Mouse (Mus musculus) limb, embryonic 15.5 days (tissue): ENCODE data around the gene Cdh13. TPM values are rescaled to one million over a fixed set of nuclear protein-coding genes. Genes with fewer than 3 reads are reported as not detected.

Experiments used
- ATAC-seq: fragments of 200-750 bp; cut with Nextera tagmentation; 2 replicates; pipeline ENCODE4 v1.8.0; 2017; ENCODE audit warnings: low read depth, moderate TSS enrichment; ENCODE audit not compliant: insufficient number of reproducible peaks, low FRiP score, low TSS enrichment
- H3K27ac ChIP-seq: fragments of 300-500 bp; sonication (generic); 2 replicates; pipeline ENCODE4 v1.5.1; 2015; ENCODE audit warnings: moderate library complexity, mild to moderate bottlenecking, inconsistent platforms
- H3K27me3 ChIP-seq: fragments of 300-500 bp; sonication (generic); 2 replicates; pipeline ENCODE4 v1.6.1; 2015; ENCODE audit warnings: inconsistent platforms
- H3K36me3 ChIP-seq: fragments of 300-500 bp; sonication (generic); 2 replicates; pipeline ENCODE4 v1.6.1; 2015; ENCODE audit warnings: inconsistent platforms
- H3K4me1 ChIP-seq: fragments of 300-500 bp; sonication (generic); 2 replicates; pipeline ENCODE4 v1.6.1; 2015; ENCODE audit warnings: inconsistent platforms
- H3K4me2 ChIP-seq: fragments of 300-500 bp; sonication (generic); 2 replicates; pipeline ENCODE4 v1.6.1; 2015; ENCODE audit warnings: mild to moderate bottlenecking, inconsistent platforms
- H3K4me3 ChIP-seq: fragments of 300-500 bp; sonication (generic); 2 replicates; pipeline ENCODE4 v1.5.1; 2015; ENCODE audit warnings: mild to moderate bottlenecking, inconsistent platforms
- H3K9ac ChIP-seq: fragments of 300-500 bp; sonication (generic); 2 replicates; pipeline ENCODE4 v1.6.1; 2015; ENCODE audit warnings: inconsistent platforms
- H3K9me3 ChIP-seq: fragments of 300-500 bp; sonication (generic); 2 replicates; pipeline ENCODE4 v1.6.1; 2016; ENCODE audit warnings: inconsistent platforms
- WGBS: fragments of 180-500 bp; shearing (Covaris S2); methylation state at CpG from one replicate; pipeline ENCODE4 v1.1.7; 2015; 5-methylcytosine and 5-hydroxymethylcytosine counted together
- polyA plus RNA-seq: library from polyadenylated mRNA; unstranded; fragments of >200 nt; fragmentation: Nextera tagmentation; extraction: Ambion mirVana; gene quantifications from 2 replicates; pipeline ENCODE4 v1.2.1, GENCODE M21; 2015

Gene Cdh13
- polyA plus RNA-seq, 1 experiment from 2014 or later: 17.9 TPM

DNA sequence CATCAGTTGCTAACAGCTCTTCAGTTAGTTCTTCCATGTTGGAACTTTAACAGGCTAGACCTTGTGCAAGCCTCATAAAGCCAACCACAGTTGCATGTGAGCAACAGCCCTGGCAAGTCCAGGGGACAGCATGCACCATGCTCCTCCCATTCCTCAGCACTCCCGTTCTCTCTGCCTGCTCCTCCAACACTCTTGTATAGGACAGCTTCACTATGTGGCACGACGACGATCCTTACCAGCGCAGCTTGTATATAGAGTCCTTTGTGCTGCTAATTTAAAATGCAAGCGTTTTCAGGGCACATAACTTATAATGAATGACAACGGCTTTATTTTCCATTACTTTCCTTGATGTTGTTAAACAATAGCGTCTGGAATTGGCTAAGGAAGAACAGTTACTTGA lies 654.5 kb downstream of the Cdh13 start:
- Histone ChIP-seq H3K27ac (no peak overlapping the region), H3K9ac (no peak overlapping the region), H3K4me1 (no peaks in the 10 kb centered on the region), H3K36me3 (no peaks in the 10 kb centered on the region), H3K4me3 (no peak overlapping the region), H3K27me3 (0 out of 2 replicates have a peak, but pooled peaks cover 3% of the 10 kb centered on the region), H3K4me2 (no peak overlapping the region), H3K9me3 (no peaks in the 10 kb centered on the region)
- no peak for ATAC-seq
- 28% methylated on average over 8 of the region's 8 CpGs for WGBS

DNA sequence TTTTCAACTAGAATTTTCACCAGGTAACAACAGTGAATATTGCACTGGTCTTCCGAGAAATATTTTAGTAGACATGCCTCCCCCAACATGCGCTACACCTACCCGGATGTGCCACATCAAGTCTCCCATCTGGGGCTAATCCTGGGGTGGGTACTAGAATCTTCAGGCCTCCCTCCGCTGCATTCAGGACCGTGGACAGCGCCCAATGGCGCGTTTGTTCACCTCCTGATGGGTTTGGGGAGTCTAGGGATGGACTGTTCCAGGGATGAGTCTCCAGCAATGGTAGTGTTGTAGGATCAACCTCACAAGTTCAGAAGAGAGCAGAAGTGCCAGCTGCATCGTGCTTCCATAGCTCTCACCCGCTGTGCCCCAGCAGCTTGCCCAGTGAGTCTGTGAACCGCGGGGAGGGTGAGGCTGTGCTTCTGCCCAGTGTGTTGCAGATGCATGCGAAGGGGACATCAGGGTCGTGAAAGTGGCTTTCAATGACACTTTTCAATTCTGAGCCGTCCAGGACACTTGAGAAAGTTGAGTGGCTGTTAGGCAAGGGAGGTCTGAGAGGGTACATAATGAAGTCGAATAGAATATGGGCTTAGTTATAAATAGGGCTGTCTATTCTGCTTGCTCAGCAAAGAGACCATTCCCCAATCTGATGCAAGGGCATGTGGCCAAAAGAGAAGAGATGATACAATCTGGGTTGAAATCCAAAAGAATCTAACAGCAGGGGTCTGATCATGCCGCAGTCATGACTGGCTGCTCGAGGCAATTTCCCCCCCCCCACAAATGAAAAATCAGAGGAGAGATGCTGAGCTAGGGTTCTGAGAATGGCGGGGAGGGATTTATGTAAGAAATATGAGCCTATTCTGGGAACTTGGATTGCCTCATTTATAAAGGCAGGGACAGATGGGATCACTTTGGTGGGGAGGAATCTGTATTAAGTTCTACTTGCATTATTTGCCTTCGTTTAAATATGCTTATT lies 668.5 kb downstream of the Cdh13 start:
- WGBS: 58% methylated on average over 20 of the region's 20 CpGs
- Histone ChIP-seq H3K27ac (no peak overlapping the region), H3K4me2 (no peak overlapping the region), H3K27me3 (no peaks in the 10 kb centered on the region), H3K4me3 (no peak overlapping the region), H3K9me3 (no peaks in the 10 kb centered on the region), H3K9ac (no peak overlapping the region), H3K36me3 (no peaks in the 10 kb centered on the region), H3K4me1 (no peaks in the 10 kb centered on the region)
- no peak for ATAC-seq

DNA sequence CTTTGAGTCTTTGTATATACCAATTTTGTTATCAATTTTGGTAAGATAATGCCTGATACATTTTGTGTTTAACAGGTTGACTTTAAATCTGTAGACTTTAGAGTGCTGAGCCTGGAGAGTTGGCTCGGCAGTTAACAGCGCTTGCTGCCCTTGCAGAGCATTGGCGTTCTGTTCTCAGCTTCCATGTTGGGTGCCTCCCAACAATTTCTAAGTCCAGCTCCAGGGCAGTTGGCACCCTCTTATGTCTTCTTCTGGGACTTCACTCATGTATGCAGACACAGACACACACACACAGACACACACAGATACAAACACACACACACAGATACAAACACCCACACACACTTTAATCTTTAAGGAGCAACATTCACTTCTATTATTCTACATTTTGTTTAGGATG lies 672.6 kb downstream of the Cdh13 start:
- H3K9ac ChIP-seq: no peak overlapping the region
- H3K4me1 ChIP-seq: no peaks in the 10 kb centered on the region
- H3K36me3 ChIP-seq: no peaks in the 10 kb centered on the region
- ATAC-seq: no peak
- H3K27me3 ChIP-seq: no peaks in the 10 kb centered on the region
- WGBS: 86% methylated on average over 3 of the region's 3 CpGs
- no peak overlapping the region for H3K4me2 ChIP-seq
- H3K9me3 ChIP-seq: no peaks in the 10 kb centered on the region
- H3K27ac ChIP-seq: no peak overlapping the region
- no peak overlapping the region for H3K4me3 ChIP-seq

DNA sequence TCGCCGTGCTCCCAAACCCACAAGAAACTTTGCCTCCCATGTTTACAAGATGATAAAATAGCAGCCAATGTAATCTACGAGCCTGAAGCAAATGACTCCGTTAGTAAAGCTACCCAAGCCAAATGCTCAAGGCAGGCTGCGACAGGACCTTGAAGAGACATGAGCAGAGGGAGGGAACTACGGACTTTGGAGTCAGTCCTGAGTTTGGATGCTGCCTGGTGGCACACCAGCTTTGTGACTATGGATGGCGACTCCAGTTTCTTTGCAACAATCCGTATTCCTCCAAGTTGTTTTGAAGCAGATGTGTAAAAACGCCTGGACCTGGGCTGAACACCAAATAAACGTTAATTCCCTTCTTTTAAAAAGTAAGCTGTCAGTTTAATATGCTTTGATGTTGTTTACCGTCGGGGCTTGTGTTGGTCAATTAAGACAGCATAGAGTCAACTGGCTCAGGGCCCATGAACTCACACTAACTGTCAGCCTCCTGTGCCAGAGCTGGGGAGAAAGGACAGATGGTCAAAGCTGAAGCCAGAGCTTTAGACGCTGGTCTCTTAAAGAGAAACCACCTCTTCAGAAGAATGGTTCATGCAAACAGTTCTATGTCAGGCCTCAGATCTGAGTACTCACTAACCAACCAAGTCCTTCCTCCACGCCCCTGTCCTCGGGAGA lies 678.5 kb downstream of the Cdh13 start:
- Histone ChIP-seq H3K4me2 (no peak overlapping the region), H3K4me3 (no peak overlapping the region), H3K4me1 (no peaks in the 10 kb centered on the region), H3K9me3 (no peaks in the 10 kb centered on the region), H3K36me3 (no peaks in the 10 kb centered on the region), H3K27me3 (no peaks in the 10 kb centered on the region), H3K9ac (no peak overlapping the region), H3K27ac (no peak overlapping the region)
- ATAC-seq: no peak
- 51% methylated on average over 15 of the region's 15 CpGs for WGBS

DNA sequence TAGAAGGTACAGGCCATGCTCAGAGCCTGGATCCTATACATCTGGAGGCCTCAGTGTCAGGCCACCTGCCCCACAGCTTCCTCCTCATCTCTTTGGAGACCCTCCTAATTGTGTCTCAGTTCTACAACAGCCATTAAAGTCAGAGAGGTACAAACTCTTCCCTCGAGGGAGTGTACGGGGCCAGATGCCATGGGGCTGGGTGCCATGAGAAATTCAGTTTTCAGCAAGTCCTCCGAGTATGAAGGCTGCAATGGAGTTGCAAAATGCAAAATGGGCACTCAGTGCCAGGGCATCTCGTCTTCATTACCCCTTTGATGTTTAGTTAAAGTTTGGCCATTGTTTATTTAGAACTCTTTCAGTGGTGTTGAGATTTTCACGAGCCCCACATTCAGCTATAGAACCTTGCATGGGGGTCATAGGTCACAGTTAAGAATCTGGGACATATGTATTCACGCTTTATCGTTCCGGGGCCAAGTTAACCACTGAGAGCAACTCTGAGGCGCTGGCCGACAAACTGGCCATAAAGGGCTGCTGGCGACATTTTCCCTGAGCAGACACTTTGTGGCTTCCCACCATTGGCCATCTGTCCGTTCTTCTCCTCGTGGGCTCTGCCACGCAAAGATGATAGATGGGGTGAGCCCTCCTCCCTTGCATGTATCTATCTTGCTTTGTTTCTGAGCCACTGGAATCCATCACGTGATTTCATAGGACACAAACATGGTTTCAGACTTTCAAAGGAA lies 681.7 kb downstream of the Cdh13 start:
- Histone ChIP-seq H3K36me3 (no peaks in the 10 kb centered on the region), H3K4me2 (no peak overlapping the region), H3K27me3 (no peaks in the 10 kb centered on the region), H3K27ac (no peak overlapping the region), H3K9ac (no peak overlapping the region), H3K4me3 (no peak overlapping the region), H3K4me1 (no peaks in the 10 kb centered on the region), H3K9me3 (no peaks in the 10 kb centered on the region)
- 82% methylated on average over 15 of the region's 15 CpGs for WGBS
- ATAC-seq: no peak

DNA sequence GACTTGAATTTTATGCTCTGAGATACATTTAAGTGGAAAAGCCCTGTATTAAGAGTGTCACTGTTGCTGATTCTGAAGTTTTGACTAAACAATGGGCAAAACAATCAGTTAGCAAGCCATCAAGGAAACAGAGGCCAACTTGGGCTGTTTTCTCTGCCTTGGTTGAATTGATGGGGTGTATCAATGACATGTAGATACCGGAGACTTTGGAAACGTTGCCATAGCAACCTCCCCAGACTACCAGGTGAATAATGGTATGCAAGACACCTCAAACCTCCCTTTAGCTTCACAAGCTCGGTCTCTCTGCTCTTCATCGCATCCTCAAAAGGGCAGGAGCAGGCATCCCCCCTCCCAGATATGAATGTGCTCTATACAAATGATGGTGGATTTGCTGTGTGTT lies 685.4 kb downstream of the Cdh13 start:
- H3K27me3 ChIP-seq: no peaks in the 10 kb centered on the region
- H3K9ac ChIP-seq: no peak overlapping the region
- no peak overlapping the region for H3K27ac ChIP-seq
- H3K4me1 ChIP-seq: no peaks in the 10 kb centered on the region
- H3K36me3 ChIP-seq: no peaks in the 10 kb centered on the region
- no peak for ATAC-seq
- no peak overlapping the region for H3K4me2 ChIP-seq
- WGBS: 70% methylated on average over 4 of the region's 4 CpGs
- no peak overlapping the region for H3K4me3 ChIP-seq
- no peaks in the 10 kb centered on the region for H3K9me3 ChIP-seq

DNA sequence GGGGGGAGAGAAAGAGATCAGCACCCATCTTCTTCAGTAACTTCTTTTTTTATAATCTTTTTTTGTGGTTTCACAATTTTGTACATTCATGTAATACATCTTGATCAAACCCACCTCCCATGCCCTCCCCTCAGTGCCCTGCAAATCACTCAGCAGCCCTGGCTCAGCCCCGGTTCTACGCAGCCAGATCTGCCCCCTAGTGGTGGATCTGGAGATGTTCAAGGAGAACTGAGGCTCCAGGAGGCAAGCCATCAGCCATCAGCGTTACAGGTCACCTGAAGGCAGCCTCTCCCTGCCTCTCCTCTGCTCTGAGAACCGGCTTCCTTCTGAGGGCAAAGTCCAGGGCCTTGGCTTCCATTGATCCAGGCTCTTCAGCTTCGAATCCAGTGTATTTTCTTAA lies 696.3 kb downstream of the Cdh13 start:
- 26% methylated on average over 5 of the region's 5 CpGs for WGBS
- no peak for ATAC-seq

DNA sequence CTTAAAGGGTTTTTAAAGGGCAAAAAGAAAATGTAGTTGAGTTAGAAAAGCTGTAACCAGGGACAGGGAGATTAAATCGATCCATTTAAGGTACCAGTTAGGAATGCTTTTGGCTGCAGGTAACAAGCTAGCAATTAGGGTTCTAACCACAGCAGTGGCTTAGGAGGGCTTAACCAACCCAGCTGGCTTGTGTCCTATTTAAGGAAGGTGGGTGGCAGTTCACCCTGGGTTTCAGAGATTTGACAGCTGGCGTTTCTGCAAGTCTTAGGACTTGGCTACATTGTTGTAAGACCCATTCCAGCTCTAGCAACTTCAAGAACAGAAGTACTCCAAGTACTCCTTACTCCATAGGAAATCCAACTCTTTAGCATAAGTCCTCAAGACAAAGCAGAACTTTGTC lies 700.2 kb downstream of the Cdh13 start:
- WGBS: 35% methylated on average over 2 of the region's 2 CpGs
- H3K27ac ChIP-seq: no peak overlapping the region
- ATAC-seq: no peak

More for the DNA sequence above, 696.3 kb downstream of the Cdh13 start:
- no peaks in the 10 kb centered on the region for H3K9me3 ChIP-seq
- H3K36me3 ChIP-seq: no peaks in the 10 kb centered on the region
- no peak overlapping the region for H3K9ac ChIP-seq
- H3K4me1 ChIP-seq: no peaks in the 10 kb centered on the region
- H3K4me2 ChIP-seq: no peak overlapping the region
- no peak overlapping the region for H3K27ac ChIP-seq
- H3K4me3 ChIP-seq: no peak overlapping the region
- no peaks in the 10 kb centered on the region for H3K27me3 ChIP-seq

DNA sequence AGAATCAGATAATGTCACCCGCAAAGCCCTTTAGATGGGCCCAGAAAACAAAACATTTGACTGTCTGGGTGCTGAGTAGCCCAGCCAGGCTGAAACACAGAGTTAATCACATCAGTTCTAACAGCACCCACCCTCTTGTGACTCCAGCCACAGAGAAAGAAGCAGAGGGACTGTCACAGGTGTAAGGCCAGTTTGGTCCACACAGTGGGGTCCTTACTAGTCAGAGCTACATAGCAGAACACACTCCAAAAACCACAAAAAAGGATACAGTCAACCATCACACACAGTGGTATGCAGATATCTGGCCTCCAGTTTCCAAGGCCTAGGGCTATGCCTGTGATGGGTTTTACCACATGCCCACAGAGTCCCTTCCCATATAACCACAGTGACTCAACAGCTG lies 703.3 kb downstream of the Cdh13 start:
- no peak for ATAC-seq
- Histone ChIP-seq H3K4me1 (no peaks in the 10 kb centered on the region), H3K4me2 (no peak overlapping the region), H3K36me3 (no peaks in the 10 kb centered on the region), H3K9me3 (no peaks in the 10 kb centered on the region), H3K27ac (no peak overlapping the region), H3K9ac (no peak overlapping the region), H3K27me3 (no peaks in the 10 kb centered on the region), H3K4me3 (no peak overlapping the region)
- 91% methylated on average over 1 of the region's 1 CpGs for WGBS

More for the DNA sequence above, 700.2 kb downstream of the Cdh13 start:
- H3K9me3 ChIP-seq: no peaks in the 10 kb centered on the region
- no peaks in the 10 kb centered on the region for H3K27me3 ChIP-seq
- no peaks in the 10 kb centered on the region for H3K4me1 ChIP-seq
- no peak overlapping the region for H3K9ac ChIP-seq
- H3K4me2 ChIP-seq: no peak overlapping the region
- H3K4me3 ChIP-seq: no peak overlapping the region
- no peaks in the 10 kb centered on the region for H3K36me3 ChIP-seq

DNA sequence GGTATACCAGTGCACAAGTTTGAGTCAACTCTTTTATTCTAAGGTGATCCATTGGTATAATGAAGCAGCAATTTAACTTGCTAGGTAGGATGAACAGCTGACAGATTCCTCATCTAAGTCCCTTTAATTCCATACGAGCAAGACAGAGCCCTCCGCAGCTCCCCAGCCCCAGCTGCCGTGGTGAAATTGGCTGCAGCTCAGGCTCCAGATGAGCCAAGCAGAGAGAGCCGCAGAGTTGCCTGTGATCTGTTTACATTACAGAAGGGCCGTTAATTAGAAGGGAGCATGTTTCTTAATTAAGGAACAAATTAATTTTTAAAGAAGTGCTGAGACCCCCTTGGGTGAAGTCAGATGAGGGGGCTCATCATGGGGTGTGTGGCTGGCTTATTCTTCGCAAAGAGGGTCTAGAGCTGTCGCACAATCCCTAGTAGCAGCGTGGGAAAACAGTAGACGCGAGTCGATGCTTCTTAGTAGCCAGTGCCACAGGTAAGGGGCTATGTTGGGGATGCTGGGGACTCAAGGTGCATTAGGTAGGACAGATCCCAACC lies 712.2 kb downstream of the Cdh13 start:
- Histone ChIP-seq H3K27ac (no peak overlapping the region), H3K36me3 (no peaks in the 10 kb centered on the region), H3K4me1 (no peaks in the 10 kb centered on the region), H3K27me3 (no peaks in the 10 kb centered on the region), H3K4me2 (no peak overlapping the region), H3K9ac (no peak overlapping the region), H3K9me3 (no peaks in the 10 kb centered on the region), H3K4me3 (no peak overlapping the region)
- 70% methylated on average over 11 of the region's 11 CpGs for WGBS
- ATAC-seq: no peak

DNA sequence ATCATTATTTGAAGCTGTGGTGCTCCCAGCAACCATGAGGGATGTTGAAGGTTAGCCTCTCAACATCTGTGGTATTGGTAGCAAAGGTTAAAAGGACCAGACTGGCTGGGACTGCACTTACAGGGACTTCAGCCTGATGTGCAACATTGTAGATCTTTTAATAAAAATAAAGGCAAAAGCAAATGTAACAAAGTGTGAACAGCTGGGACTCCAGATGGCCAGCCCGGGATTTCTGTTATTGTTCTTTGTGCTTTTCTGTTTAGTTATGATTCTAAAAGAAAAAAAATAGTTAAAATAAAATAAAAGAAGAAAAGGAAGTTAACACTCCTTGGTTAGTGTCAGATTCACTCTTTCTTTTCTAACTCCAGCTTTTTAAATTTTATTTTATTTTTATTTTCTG lies 717.1 kb downstream of the Cdh13 start:
- ATAC-seq: no peak
- Histone ChIP-seq H3K9me3 (no peaks in the 10 kb centered on the region), H3K27ac (no peak overlapping the region), H3K9ac (no peak overlapping the region), H3K4me2 (no peak overlapping the region), H3K4me3 (no peak overlapping the region), H3K36me3 (no peaks in the 10 kb centered on the region), H3K27me3 (no peaks in the 10 kb centered on the region), H3K4me1 (no peaks in the 10 kb centered on the region)
- 70% methylated on average over 1 of the region's 1 CpGs for WGBS
